Mouse (Mus musculus): ENCODE data around the gene Hexa.

The Hexa gene

GRCm38 (mm10) chr9:59547869-59548268 is 8.5 kb downstream of the Hexa start:
- peaks cover 65% of the 10 kb centered on the region for H3K4me1 ChIP-seq (replicated peaks; ENCODE audit: low read depth, low read length)
- no peak for TF ChIP-seq NANOG (IDR thresholded peaks at IDR 0.05; ENCODE audit: borderline replicate concordance, low read length)
- TF ChIP-seq POU5F1 (IDR thresholded peaks at IDR 0.05; ENCODE audit: borderline replicate concordance, low read length) = no peak
- TF ChIP-seq CTCF (conservative IDR thresholded peaks at IDR 0.05; ENCODE audit: low read length) = no peak
- no peaks in the 10 kb centered on the region for H3K9me3 ChIP-seq (ENCODE audit: low read length)
- H3K27me3 ChIP-seq (ENCODE audit: insufficient read depth, low read length) = no peaks in the 10 kb centered on the region
- H3K36me3 ChIP-seq (ENCODE audit: insufficient read depth, low read length) = peaks cover 53% of the 10 kb centered on the region
- H3K4me3 ChIP-seq (replicated peaks; ENCODE audit: low read length) = no peak overlapping the region

- no peak overlapping the region for H3K4me3 ChIP-seq (replicated peaks; ENCODE audit: low read length)
- H3K9me3 ChIP-seq (ENCODE audit: low read length) = no peaks in the 10 kb centered on the region
- TF ChIP-seq NANOG (IDR thresholded peaks at IDR 0.05; ENCODE audit: borderline replicate concordance, low read length) (peak; percentile 95), CTCF (conservative IDR thresholded peaks at IDR 0.05; ENCODE audit: low read length) (no peak)
- peaks cover 60% of the 10 kb centered on the region for H3K36me3 ChIP-seq (ENCODE audit: insufficient read depth, low read length)
- peaks cover 61% of the 10 kb centered on the region for H3K4me1 ChIP-seq (replicated peaks; ENCODE audit: low read depth, low read length)
- no peaks in the 10 kb centered on the region for H3K27me3 ChIP-seq (ENCODE audit: insufficient read depth, low read length)
Measured at GRCm38 (mm10) chr9:59548961-59549487, 9.7 kb downstream of the Hexa start.

GRCm38 (mm10) chr9:59550077-59550476 is 10.7 kb downstream of the Hexa start:
- peaks cover 60% of the 10 kb centered on the region for H3K4me1 ChIP-seq (replicated peaks; ENCODE audit: low read depth, low read length)
- H3K27me3 ChIP-seq (ENCODE audit: insufficient read depth, low read length) = no peaks in the 10 kb centered on the region
- H3K36me3 ChIP-seq (ENCODE audit: insufficient read depth, low read length) = peaks cover 70% of the 10 kb centered on the region
- H3K9me3 ChIP-seq (ENCODE audit: low read length) = no peaks in the 10 kb centered on the region
- H3K4me3 ChIP-seq (replicated peaks; ENCODE audit: low read length) = no peak overlapping the region
- no peak for TF ChIP-seq NANOG (IDR thresholded peaks at IDR 0.05; ENCODE audit: borderline replicate concordance, low read length)
- TF ChIP-seq CTCF (conservative IDR thresholded peaks at IDR 0.05; ENCODE audit: low read length) = no peak
- TF ChIP-seq POU5F1 (IDR thresholded peaks at IDR 0.05; ENCODE audit: borderline replicate concordance, low read length) = no peak

- Histone ChIP-seq H3K4me3 (replicated peaks; ENCODE audit: low read length) (no peak overlapping the region), H3K4me1 (replicated peaks; ENCODE audit: low read depth, low read length) (peaks cover 67% of the 10 kb centered on the region), H3K9me3 (ENCODE audit: low read length) (no peaks in the 10 kb centered on the region), H3K27me3 (ENCODE audit: insufficient read depth, low read length) (no peaks in the 10 kb centered on the region), H3K36me3 (ENCODE audit: insufficient read depth, low read length) (peaks cover 77% of the 10 kb centered on the region)
- TF ChIP-seq NANOG (IDR thresholded peaks at IDR 0.05; ENCODE audit: borderline replicate concordance, low read length) (no peak), POU5F1 (IDR thresholded peaks at IDR 0.05; ENCODE audit: borderline replicate concordance, low read length) (no peak), CTCF (conservative IDR thresholded peaks at IDR 0.05; ENCODE audit: low read length) (no peak)
Measured at GRCm38 (mm10) chr9:59551017-59551416, 11.7 kb downstream of the Hexa start.

- no peaks in the 10 kb centered on the region for H3K9me3 ChIP-seq (ENCODE audit: low read length)
- no peak overlapping the region for H3K4me3 ChIP-seq (replicated peaks; ENCODE audit: low read length)
- no peak for TF ChIP-seq NANOG (IDR thresholded peaks at IDR 0.05; ENCODE audit: borderline replicate concordance, low read length)
- H3K4me1 ChIP-seq (replicated peaks; ENCODE audit: low read depth, low read length) = peaks cover 63% of the 10 kb centered on the region
- H3K36me3 ChIP-seq (ENCODE audit: insufficient read depth, low read length) = peaks cover 78% of the 10 kb centered on the region
- H3K27me3 ChIP-seq (ENCODE audit: insufficient read depth, low read length) = no peaks in the 10 kb centered on the region
Measured at GRCm38 (mm10) chr9:59551620-59552031, 12.3 kb downstream of the Hexa start.

GRCm38 (mm10) chr9:59552610-59553009 is 13.3 kb downstream of the Hexa start:
- Histone ChIP-seq H3K4me1 (replicated peaks; ENCODE audit: low read depth, low read length) (peaks cover 57% of the 10 kb centered on the region), H3K27me3 (ENCODE audit: insufficient read depth, low read length) (no peaks in the 10 kb centered on the region), H3K4me3 (replicated peaks; ENCODE audit: low read length) (no peak overlapping the region), H3K9me3 (ENCODE audit: low read length) (no peaks in the 10 kb centered on the region), H3K36me3 (ENCODE audit: insufficient read depth, low read length) (peaks cover 78% of the 10 kb centered on the region)
- no peak for TF ChIP-seq CTCF (conservative IDR thresholded peaks at IDR 0.05; ENCODE audit: low read length)
- TF ChIP-seq POU5F1 (IDR thresholded peaks at IDR 0.05; ENCODE audit: borderline replicate concordance, low read length) = no peak
- no peak for TF ChIP-seq NANOG (IDR thresholded peaks at IDR 0.05; ENCODE audit: borderline replicate concordance, low read length)

- Histone ChIP-seq H3K36me3 (ENCODE audit: insufficient read depth, low read length) (peaks cover 80% of the 10 kb centered on the region), H3K4me3 (replicated peaks; ENCODE audit: low read length) (no peak overlapping the region), H3K9me3 (ENCODE audit: low read length) (no peaks in the 10 kb centered on the region), H3K27me3 (ENCODE audit: insufficient read depth, low read length) (no peaks in the 10 kb centered on the region), H3K4me1 (replicated peaks; ENCODE audit: low read depth, low read length) (peaks cover 58% of the 10 kb centered on the region)
- TF ChIP-seq CTCF (conservative IDR thresholded peaks at IDR 0.05; ENCODE audit: low read length) = no peak
Measured at GRCm38 (mm10) chr9:59553719-59554118, 14.4 kb downstream of the Hexa start.

- Histone ChIP-seq H3K27me3 (ENCODE audit: insufficient read depth, low read length) (peaks cover 6% of the 10 kb centered on the region), H3K9me3 (ENCODE audit: low read length) (no peaks in the 10 kb centered on the region), H3K36me3 (ENCODE audit: insufficient read depth, low read length) (peaks cover 47% of the 10 kb centered on the region), H3K4me3 (replicated peaks; ENCODE audit: low read length) (no peak overlapping the region), H3K4me1 (replicated peaks; ENCODE audit: low read depth, low read length) (peaks cover 34% of the 10 kb centered on the region)
- no peak for TF ChIP-seq NANOG (IDR thresholded peaks at IDR 0.05; ENCODE audit: borderline replicate concordance, low read length)
- TF ChIP-seq CTCF (conservative IDR thresholded peaks at IDR 0.05; ENCODE audit: low read length) = peak; percentile 78
Measured at GRCm38 (mm10) chr9:59565600-59565999, 26.3 kb downstream of the Hexa start.

GRCm38 (mm10) chr9:59567111-59567510 is 27.8 kb downstream of the Hexa start:
- no peaks in the 10 kb centered on the region for H3K9me3 ChIP-seq (ENCODE audit: low read length)
- no peak for TF ChIP-seq POU5F1 (IDR thresholded peaks at IDR 0.05; ENCODE audit: borderline replicate concordance, low read length)
- peak; percentile 69 for TF ChIP-seq CTCF (conservative IDR thresholded peaks at IDR 0.05; ENCODE audit: low read length)
- H3K4me3 ChIP-seq (replicated peaks; ENCODE audit: low read length) = no peak overlapping the region
- peaks cover 29% of the 10 kb centered on the region for H3K4me1 ChIP-seq (replicated peaks; ENCODE audit: low read depth, low read length)
- peaks cover 32% of the 10 kb centered on the region for H3K36me3 ChIP-seq (ENCODE audit: insufficient read depth, low read length)
- peaks cover 6% of the 10 kb centered on the region for H3K27me3 ChIP-seq (ENCODE audit: insufficient read depth, low read length)

All from E14TG2a.4 (cell line).